Mouse (Mus musculus) neural tube, postnatal 0 days (tissue): Measurements from ENCODE around the gene Uqcc1. TPM values are rescaled to one million over a fixed set of nuclear protein-coding genes. Genes with fewer than 3 reads are reported as not detected.

ENCODE experiments used
- polyA plus RNA-seq: library from polyadenylated mRNA; unstranded; fragments of >200 nt; fragmentation: Nextera tagmentation; extraction: Ambion mirVana; gene quantifications from 2 replicates; pipeline ENCODE4 v1.2.1, GENCODE M21; 2015

The Uqcc1 gene
- polyA plus RNA-seq: 55.5 and 58.6 TPM in 2 replicates

DNA sequence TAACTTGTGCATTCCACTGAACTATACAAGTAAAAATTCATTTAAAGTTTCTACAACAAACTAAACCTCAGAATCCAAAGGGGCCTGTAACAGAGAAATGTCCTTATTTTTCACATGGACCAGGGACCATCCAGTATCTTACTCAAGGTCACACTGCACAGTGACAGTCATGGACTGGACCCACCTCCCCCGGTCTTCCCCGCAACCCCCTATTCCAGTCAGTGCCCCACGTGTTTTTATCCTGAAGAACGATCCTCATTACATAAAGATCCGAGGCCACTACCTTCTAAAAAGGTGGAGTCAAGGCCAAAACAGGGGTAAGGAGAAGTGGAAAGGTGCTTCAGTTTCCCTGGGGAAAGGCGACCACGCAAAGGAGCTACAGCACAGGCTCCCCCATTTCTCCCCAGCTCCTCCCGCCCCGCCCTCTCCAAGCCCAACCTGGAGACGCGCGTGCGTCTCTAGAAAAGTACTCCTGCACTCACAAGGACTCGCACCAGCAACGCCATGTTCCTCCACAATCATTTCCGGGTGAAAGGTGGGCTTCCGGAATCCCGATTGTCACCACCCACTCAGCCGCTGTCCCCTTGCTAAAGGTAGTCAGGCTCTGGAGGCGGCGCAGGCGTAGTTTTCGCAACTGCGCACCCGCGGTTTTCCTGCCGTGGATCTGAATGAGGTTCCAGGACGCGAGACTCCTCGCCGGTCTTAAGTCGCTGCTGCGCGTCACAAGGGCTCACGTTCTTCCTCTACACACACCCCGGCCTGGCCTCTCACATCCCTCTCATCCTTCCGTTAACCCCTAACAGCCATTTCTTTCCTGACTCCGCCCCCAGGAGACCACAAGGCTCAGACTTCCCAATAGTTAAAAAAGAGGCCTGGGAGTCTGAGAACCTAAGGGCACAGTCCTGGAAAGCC is at the start of gene Uqcc1:
TSS of gene Uqcc1 (minus strand) at position 780 of the 912 bp plus-strand sequence.

GRCm38 (mm10) chr2:155956134-155957059 is 26.3 kb upstream of the Uqcc1 start, which contains the start of gene Cep250:
TSS of gene Cep250 (plus strand) at chr2:155956458.

DNA sequence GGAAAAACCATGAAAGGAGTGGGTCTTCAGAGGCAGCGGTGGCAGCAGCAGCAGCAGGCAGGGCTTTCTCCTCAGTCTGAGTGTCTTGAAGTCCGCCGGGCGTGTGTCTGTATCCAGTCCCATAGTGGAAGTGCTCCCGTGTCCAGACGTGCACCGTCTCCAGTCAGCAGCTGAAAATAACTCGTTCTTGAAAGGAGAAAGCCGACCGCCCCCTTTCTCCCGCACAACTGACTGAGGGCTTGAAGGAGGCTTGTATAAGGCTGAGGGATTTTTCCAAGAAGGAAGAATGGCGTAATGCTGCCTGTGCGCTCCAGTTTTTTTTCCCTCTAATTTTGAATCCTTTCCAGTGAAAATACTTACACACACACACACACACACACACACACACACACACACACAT is 15.0 kb upstream of the Uqcc1 start, which contains the start of gene Gdf5:
TSS of gene Gdf5 (minus strand) at position 244 of the 400 bp plus-strand sequence.

DNA sequence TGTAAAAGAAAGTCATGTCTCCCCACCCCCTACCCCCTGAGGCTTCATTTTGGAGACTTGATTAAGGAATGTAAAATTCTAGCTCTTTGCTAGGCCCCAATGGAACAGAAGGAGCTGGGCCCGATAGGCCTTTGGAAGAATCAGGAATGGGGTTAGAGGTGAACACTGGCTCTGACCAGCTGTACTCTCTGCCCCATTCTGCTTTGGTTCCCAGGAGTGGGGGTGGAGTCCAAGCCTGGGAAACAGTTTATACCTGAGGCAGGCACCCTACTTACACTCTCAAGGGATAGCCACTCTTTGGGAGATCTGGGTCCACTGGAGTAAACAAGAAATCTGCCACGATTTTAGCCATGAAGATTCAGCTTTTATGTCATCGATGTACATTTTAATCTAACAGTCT is 10.6 kb upstream of the Uqcc1 start, which contains the start of gene Gm15557:
TSS of gene Gm15557 (plus strand) at position 48 of the 400 bp plus-strand sequence.

GRCm38 (mm10) chr2:155834732-155835131 is 95.4 kb downstream of the Uqcc1 start, which contains the start of gene Fam83c:
TSS of gene Fam83c (minus strand) at chr2:155834854.

GRCm38 (mm10) chr2:155826630-155827424 is 103.3 kb downstream of the Uqcc1 start, which contains the start of gene Eif6:
TSS of gene Eif6 (minus strand) at chr2:155826925.

DNA sequence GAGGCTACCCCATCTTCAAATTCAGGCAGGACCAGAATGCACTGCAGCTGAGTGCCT is 110.9 kb downstream of the Uqcc1 start, which contains the start of gene BC029722:
TSS of gene BC029722 (minus strand) at position 35 of the 57 bp plus-strand sequence.

Other genes with a start within 250 kb of the Uqcc1 start
- 129 and 133 TPM in 2 replicates for gene Trpc4ap, start 237.9 kb downstream of the Uqcc1 start, polyA plus RNA-seq
- gene Edem2, start 200.8 kb downstream of the Uqcc1 start, polyA plus RNA-seq: 26.5 and 30.5 TPM in 2 replicates
- not detected in 2 replicates for gene Gm17581, start 194.4 kb downstream of the Uqcc1 start, polyA plus RNA-seq
- 4.1 and 4.3 TPM in 2 replicates for gene Procr, start 179.2 kb downstream of the Uqcc1 start, polyA plus RNA-seq
- gene Mmp24, start 155.0 kb downstream of the Uqcc1 start, polyA plus RNA-seq: 13.4 and 15.4 TPM in 2 replicates
- gene BC029722, start 110.9 kb downstream of the Uqcc1 start, polyA plus RNA-seq: 62.5 and 64.9 TPM in 2 replicates
- gene Eif6, start 103.4 kb downstream of the Uqcc1 start, polyA plus RNA-seq: 138 and 140 TPM in 2 replicates
- gene Fam83c, start 95.5 kb downstream of the Uqcc1 start, polyA plus RNA-seq: 0.21 and 0.23 TPM in 2 replicates
- not detected in 2 replicates for gene Gm15557, start 10.4 kb upstream of the Uqcc1 start, polyA plus RNA-seq
- 0.62 and 0.85 TPM in 2 replicates for gene Gdf5, start 15.1 kb upstream of the Uqcc1 start, polyA plus RNA-seq
- gene Cep250, start 26.1 kb upstream of the Uqcc1 start, polyA plus RNA-seq: 12.9 and 13.4 TPM in 2 replicates
- gene 6430550D23Rik, start 77.7 kb upstream of the Uqcc1 start, polyA plus RNA-seq: 1.1 and 1.6 TPM in 2 replicates
- gene Ergic3, start 77.7 kb upstream of the Uqcc1 start, polyA plus RNA-seq: 418 and 471 TPM in 2 replicates
- not detected in 2 replicates for gene Fer1l4, start 122.6 kb upstream of the Uqcc1 start, polyA plus RNA-seq
- gene Spag4, start 134.9 kb upstream of the Uqcc1 start, polyA plus RNA-seq: 4.9 and 7.8 TPM in 2 replicates
- gene Cpne1, start 181.7 kb upstream of the Uqcc1 start, polyA plus RNA-seq: 21.9 and 24.4 TPM in 2 replicates
- gene Rbm12, start 181.7 kb upstream of the Uqcc1 start, polyA plus RNA-seq: 9.7 and 11.1 TPM in 2 replicates
- 5.3 and 6.2 TPM in 2 replicates for gene Gm28036, start 196.8 kb upstream of the Uqcc1 start, polyA plus RNA-seq
- 593 and 620 TPM in 2 replicates for gene Romo1, start 213.7 kb upstream of the Uqcc1 start, polyA plus RNA-seq
- 35.1 and 37.5 TPM in 2 replicates for gene Nfs1, start 213.9 kb upstream of the Uqcc1 start, polyA plus RNA-seq
- gene Rbm39, start 249.9 kb upstream of the Uqcc1 start, polyA plus RNA-seq: 372 and 409 TPM in 2 replicates